Mouse (Mus musculus): ENCODE data around the gene Lingo1.

The Lingo1 gene

DNA sequence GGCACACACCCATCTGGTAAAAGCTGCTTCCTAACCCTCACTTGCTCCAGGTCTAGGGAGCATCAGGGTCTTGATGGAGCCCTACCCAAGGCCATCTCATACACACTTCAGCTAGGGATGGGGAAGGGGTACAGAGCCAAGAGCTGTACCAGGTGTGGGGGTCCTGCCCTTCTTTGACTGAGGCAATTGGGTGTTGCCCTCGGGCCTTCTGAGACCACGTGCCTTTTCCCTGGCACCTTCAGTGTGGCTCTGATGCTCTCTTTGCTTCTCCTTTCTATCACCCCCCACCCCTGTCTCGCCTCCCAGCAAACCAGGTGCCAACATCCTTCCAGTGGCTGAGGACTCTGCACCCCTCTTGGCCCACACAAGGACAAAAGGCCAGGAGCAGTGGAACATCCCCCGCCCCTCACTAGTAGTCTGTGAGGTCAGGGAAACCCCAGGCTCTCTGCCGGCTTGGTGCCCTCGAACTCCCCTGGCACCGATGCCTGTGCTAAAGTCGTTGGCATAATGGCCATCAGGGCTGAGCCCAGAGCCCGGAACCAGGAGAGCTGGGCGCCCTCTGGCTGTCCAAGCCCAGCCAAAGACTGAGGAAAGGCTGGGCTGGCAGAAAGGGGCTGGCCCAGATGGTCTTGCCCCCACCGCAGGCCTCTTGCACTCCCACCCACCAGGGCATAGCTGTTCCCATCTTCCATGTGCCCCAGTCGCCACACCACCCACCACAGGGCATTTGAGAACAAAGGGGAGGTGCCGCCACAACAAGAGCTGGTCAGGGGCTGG, 162.6 kb downstream of the Lingo1 start:
- no peak for DNase-seq (ENCODE audit: low read depth)

GRCm38 (mm10) chr9:56630945-56631344, 165.3 kb downstream of the Lingo1 start:
- DNase-seq (ENCODE audit: low read depth) = no peak

- no peak for DNase-seq (ENCODE audit: low read depth)
These were observed 166.4 kb downstream of the Lingo1 start for GRCm38 (mm10) chr9:56629674-56630397.

GRCm38 (mm10) chr9:56627295-56627694, 169.0 kb downstream of the Lingo1 start:
- no peak for DNase-seq (ENCODE audit: low read depth)

DNA sequence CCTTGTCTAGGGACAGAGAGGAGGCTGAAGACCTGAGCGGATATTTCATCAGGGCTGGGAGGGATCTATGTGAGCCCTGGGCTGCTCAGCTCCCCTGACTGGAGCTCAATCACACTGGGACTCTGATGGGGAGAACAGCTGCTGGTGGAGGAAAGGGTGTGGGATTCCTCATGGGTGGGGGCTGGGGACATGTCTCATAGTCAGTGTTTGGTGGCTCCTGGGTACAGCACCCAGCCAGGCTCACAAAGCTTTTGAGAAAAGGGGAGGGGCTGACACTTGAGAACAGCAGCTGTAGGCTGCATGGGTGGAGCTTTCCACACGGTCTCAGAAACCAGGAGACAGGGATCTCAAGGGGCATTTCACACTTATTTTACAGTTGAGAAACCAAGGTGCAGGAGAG, 171.3 kb downstream of the Lingo1 start:
- no peak for DNase-seq (ENCODE audit: low read depth)

- DNase-seq (ENCODE audit: low read depth) = no peak
These were observed 172.9 kb downstream of the Lingo1 start for GRCm38 (mm10) chr9:56623361-56623760.

DNA sequence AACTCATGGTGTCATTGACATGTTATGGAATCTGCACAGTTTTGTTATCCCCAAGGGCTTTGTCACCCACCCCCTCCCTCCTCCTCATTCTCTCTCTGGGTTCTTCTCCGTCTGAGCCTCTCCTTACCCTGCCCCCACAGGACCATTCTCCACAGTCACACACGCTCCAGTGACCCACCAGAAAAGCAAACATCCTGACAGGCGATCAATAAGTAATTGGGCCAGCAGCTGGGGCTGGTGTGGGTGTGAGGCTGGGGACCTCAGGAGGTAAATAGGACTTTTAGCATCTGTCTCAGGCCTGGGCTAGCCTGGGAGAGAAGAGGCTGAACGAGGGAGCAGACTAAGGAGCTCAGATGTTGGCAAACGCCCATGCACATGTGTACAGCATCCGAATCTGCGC, 173.5 kb downstream of the Lingo1 start:
- DNase-seq (ENCODE audit: low read depth) = no peak

- no peak for DNase-seq (ENCODE audit: low read depth)
These were observed 175.5 kb downstream of the Lingo1 start for GRCm38 (mm10) chr9:56620512-56621371.

- no peak for DNase-seq (ENCODE audit: low read depth)
These were observed 176.6 kb downstream of the Lingo1 start for GRCm38 (mm10) chr9:56619715-56620114.

- DNase-seq (ENCODE audit: low read depth) = no peak
These were observed 177.6 kb downstream of the Lingo1 start for GRCm38 (mm10) chr9:56618660-56619059.

DNA sequence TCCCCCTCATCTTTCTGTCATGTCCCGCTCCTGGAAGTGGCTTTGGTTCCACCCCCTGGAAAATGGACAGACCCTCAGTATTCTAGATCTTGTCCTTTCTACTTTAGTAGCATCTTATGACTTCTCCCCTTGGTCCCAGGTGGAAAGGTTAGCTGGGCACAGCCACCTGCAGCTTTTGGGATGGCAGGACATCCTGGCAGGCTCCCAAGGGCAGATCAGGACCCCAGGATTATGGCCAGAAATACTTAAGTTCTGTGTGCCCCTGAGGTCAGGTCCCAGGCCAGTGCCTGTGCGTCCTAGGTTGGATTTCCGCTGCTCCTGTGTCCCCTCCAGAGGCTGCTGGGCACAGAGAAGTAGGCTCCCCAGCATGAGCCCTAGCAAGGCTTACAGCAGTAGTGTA, 180.2 kb downstream of the Lingo1 start:
- DNase-seq (ENCODE audit: low read depth) = no peak

GRCm38 (mm10) chr9:56612798-56613183, 183.5 kb downstream of the Lingo1 start:
- DNase-seq (ENCODE audit: low read depth) = no peak

GRCm38 (mm10) chr9:56611912-56612797, 184.1 kb downstream of the Lingo1 start:
- DNase-seq (ENCODE audit: low read depth) = no peak

DNA sequence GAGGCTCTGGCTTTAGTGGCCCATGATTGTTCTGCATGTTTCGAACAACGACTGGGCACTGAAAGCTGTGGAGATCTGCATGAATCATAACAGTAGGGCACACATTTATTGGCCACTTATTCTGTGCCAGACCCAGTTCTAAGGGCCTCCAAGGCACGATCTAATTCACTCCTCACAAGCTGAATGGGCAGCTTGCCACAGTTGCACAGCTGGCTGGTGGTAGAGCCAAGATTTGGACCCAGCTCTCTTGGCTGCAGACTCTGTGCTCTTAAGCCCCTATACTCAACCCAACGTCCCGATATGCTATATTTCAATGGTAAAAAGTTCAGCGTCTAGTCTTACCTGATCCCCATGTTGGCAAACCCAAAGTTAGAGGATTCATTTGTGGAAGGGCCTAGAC, 185.3 kb downstream of the Lingo1 start:
- no peak for DNase-seq (ENCODE audit: low read depth)

DNA sequence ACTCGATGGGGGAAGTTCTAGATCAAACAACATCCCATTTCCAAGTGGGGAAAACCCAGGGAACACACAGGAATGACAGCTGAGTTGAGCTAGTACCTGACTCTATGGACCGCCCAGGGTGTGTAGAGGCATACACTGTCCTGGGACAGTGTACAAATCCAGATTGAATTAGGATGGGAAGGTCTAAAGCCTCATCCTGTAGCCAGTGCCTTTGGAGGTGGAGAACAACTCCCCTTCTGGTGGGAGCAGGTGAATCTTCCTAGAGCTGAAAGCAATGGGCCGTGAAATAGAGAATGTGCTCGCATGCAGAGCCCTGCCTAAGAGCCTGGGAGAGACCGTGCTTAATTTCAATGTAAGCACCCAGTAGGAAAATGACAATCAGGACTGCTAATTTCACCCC, 185.8 kb downstream of the Lingo1 start:
- DNase-seq (ENCODE audit: low read depth) = no peak

DNA sequence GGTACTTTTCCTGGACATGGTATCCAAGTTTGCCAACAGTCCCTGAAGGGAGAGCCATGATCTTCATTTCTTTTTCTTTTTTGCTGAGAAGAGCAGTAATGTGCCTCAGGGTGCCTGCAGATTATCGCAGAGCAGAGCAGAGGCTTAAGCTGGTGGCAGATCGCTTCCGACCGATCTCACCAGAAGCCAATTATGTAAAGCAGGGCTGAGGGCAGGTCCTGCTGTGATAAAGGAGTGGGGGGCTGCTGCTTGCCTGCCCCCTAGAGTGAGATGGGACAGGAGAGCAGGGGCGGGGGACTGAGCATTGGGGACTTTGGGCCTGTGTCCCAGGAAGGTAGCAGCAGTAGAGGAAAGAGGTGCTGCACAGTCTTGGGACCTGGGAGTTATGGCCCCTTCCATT, 186.8 kb downstream of the Lingo1 start:
- no peak for DNase-seq (ENCODE audit: low read depth)

- no peak for DNase-seq (ENCODE audit: low read depth)
These were observed 187.4 kb downstream of the Lingo1 start for GRCm38 (mm10) chr9:56608691-56609351.

GRCm38 (mm10) chr9:56606082-56606740, 190.1 kb downstream of the Lingo1 start:
- no peak for DNase-seq (ENCODE audit: low read depth)

DNA sequence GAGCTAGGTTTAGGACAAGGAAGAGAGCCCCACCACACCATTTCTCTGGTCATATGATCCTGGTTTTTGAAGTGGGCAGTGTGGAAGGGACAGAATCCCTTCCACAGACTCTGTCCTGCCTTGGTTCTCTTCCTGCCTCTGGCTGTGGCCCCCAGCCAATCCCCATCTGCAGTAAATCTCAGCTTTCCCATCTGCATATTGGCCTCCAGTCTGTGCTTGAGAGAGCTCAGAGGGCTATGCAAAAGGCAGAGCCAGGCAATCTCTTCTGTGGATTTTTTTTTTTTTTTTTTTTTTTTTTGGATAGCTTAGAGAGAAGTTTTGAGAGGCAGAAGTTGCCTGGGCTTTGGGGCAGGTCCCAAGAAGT, 190.8 kb downstream of the Lingo1 start:
- no peak for DNase-seq (ENCODE audit: low read depth)

- no peak for DNase-seq (ENCODE audit: low read depth)
These were observed 191.3 kb downstream of the Lingo1 start for GRCm38 (mm10) chr9:56604797-56605442.
